Mouse (Mus musculus) testis, adult 2 months (tissue): Measurements from ENCODE around the gene Tnfrsf9. TPM values are rescaled to one million over a fixed set of nuclear protein-coding genes. Genes with fewer than 3 reads are reported as not detected.

Experiments used
- H3K27ac ChIP-seq: fragments of 200-500 bp; 2 replicates; pipeline ENCODE4 v1.5.1; 2012; ENCODE audit warnings: low read depth, low read length; ENCODE audit not compliant: control insufficient read depth, insufficient read depth
- H3K27me3 ChIP-seq: fragments of 200-500 bp; 2 replicates; pipeline ENCODE4 v1.6.1; 2012; ENCODE audit warnings: mild to moderate bottlenecking, low read length, moderate library complexity; ENCODE audit not compliant: control insufficient read depth, insufficient read depth
- H3K36me3 ChIP-seq: fragments of 200-500 bp; 2 replicates; pipeline ENCODE4 v1.6.1; 2012; ENCODE audit warnings: mild to moderate bottlenecking, low read length; ENCODE audit not compliant: control insufficient read depth, insufficient read depth
- H3K4me1 ChIP-seq: fragments of 200-500 bp; 2 replicates; pipeline ENCODE4 v1.6.1; 2012; ENCODE audit warnings: low read length; ENCODE audit not compliant: control insufficient read depth, insufficient read depth
- H3K4me3 ChIP-seq: fragments of 200-500 bp; 2 replicates; pipeline ENCODE4 v1.5.1; 2012; ENCODE audit warnings: low read depth, mild to moderate bottlenecking, low read length, moderate library complexity, mixed read lengths; ENCODE audit not compliant: control insufficient read depth
- CTCF ChIP-seq: fragments of 200-500 bp; IDR thresholded peaks from 2 replicates; pipeline ENCODE4 v1.5.1; 2012; ENCODE audit warnings: low read depth, mild to moderate bottlenecking, inconsistent platforms, low read length, moderate library complexity; ENCODE audit not compliant: control insufficient read depth, insufficient read depth, insufficient replicate concordance
- POLR2A ChIP-seq: fragments of 200-500 bp; IDR thresholded peaks from 2 replicates; pipeline ENCODE4 v1.6.1; 2012; ENCODE audit warnings: low read depth, mild to moderate bottlenecking, inconsistent platforms, low read length, moderate library complexity; ENCODE audit not compliant: control insufficient read depth
- polyA plus RNA-seq: library from polyadenylated mRNA; depleted of rRNA; stranded (reverse); fragments of >200 nt; gene quantifications from 2 replicates; pipeline ENCODE4 v1.2.3, GENCODE M21; 2012

Gene Tnfrsf9
- polyA plus RNA-seq, 1 experiment, result 3.1 TPM

DNA sequence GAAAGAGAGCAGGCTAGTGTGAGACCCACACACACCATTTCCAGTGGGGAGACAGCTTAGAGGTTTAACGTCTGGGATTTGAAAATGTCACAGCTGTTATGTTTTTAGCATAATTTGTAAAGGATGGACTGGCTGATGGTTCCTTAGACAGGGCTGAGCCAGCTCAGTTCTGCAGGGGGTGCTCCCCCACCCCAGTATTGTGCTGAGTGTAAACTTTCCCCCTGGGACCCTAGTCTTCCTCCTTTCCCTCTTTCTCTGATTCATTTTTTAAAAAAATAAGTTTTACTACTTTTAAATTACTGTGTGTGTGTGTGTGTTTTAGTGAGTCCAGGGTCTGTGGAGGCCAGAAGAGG is 42.7 kb downstream of the Tnfrsf9 start:
- Histone ChIP-seq H3K4me1 (no peaks in the 10 kb centered on the region), H3K27ac (no peak overlapping the region), H3K4me3 (no peak overlapping the region), H3K27me3 (no peaks in the 10 kb centered on the region), H3K36me3 (no peaks in the 10 kb centered on the region)
- no peak for TF ChIP-seq POLR2A
- no peak for TF ChIP-seq CTCF

DNA sequence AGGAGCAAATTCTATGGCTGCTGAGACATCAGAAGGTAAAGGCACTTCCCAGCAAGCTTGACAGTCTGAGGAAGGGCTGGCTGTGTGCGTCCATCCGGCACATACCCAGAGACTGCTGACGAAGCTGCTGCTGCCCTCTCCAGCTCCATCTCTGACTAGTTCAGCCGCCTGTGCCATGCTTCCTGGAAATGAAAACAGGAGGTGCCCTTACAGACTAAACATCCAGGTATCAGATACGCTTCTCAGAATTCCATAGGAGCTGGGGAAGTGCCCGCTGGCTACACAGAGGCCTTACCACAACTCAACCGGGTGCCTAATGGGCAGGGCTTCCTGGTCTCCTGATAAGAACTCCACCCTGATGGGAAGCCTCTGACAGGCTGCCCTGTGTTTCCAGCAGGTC is 44.2 kb downstream of the Tnfrsf9 start:
- Histone ChIP-seq H3K4me1 (no peaks in the 10 kb centered on the region), H3K27me3 (no peaks in the 10 kb centered on the region), H3K4me3 (no peak overlapping the region), H3K27ac (no peak overlapping the region), H3K36me3 (no peaks in the 10 kb centered on the region)
- no peak for TF ChIP-seq POLR2A
- TF ChIP-seq CTCF, result no peak

DNA sequence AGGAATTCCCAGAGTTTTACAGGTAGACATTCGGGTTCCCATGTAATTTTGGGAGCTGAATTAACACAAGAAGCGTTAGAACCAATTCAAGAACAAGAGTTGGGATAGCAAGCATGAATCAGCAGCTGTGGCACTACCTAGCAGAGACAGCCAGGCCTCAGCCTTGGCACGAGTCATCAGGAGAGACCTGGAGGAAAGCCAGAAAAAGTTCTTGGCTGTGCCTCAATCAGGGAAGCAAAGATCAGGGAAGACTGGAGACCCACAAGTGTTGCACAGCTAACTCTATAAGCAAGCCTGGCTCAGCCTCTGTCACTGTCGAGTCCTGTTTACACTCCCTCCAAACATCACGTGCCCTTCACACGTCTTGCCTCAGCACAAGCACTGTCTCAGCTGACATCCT is 47.9 kb downstream of the Tnfrsf9 start:
- Histone ChIP-seq H3K27ac (no peak overlapping the region), H3K4me1 (peaks cover 8% of the 10 kb centered on the region), H3K4me3 (no peak overlapping the region), H3K27me3 (no peaks in the 10 kb centered on the region), H3K36me3 (no peaks in the 10 kb centered on the region)
- no peak for TF ChIP-seq CTCF
- no peak for TF ChIP-seq POLR2A

DNA sequence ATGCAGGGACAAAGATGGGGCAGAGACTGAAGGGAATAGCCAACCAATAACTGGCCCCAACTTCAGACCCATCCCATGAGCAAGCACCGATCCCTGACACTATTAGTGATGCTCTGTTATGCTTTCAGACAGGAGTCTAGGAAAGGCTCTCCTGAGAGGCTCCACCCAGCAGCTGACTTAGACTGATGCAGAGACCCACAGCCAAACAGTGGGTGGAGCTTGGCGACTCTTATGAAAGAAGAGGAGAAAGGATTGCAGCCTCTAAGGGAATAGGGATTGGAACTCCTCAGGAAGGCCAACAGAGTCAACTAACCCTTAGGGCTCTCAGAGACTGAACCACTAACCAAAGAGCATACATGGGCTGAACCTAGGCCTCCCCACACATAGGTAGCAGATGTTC is 49.3 kb downstream of the Tnfrsf9 start:
- Histone ChIP-seq H3K27ac (no peak overlapping the region), H3K27me3 (no peaks in the 10 kb centered on the region), H3K36me3 (no peaks in the 10 kb centered on the region), H3K4me3 (no peak overlapping the region), H3K4me1 (peaks cover 16% of the 10 kb centered on the region)
- TF ChIP-seq CTCF (no peak), POLR2A (no peak)

DNA sequence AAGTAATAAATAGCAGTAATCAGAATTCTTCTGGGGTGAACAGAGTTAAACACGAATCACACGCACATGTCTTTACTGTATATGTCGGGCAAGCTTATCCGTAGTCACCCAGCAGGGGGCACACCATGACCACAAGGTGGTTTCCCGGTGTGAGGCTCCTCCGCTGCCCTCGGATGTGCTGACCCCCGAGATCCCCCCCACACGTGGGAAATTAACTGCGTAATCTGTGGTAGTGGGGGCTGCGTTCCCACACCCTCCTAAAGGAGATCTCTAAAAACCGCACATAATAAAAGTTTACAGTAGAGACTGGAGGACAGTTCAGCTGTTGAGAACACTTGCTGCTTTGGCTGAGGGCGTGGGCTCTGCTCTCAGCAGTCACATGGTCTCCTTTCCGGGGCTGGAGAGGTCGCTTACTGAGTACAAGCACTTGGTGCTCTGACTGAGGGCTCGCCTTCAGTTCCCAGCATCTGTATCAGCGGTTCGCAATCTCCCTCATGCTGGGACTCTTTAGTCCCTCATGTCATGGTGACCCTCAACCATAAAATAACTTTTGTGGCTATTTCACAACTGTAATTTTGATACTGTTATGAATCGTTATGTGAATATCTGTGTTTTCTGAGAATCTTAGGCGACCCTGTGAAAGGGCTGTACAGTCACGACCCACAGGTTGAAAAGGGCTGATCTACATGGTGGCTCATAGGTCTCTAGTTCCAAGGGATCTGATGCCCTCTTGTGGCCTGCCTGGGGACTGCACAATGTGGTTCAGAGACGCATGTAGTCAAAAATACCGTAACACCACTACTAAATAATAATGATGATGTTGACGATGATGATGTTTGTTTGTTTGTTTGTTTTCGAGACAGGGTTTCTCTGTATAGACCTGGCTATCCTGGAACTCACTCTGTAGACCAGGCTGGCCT is 50.5 kb downstream of the Tnfrsf9 start:
- TF ChIP-seq POLR2A, result no peak
- peak; percentile 82; the same call in 1 of the 2 replicates for TF ChIP-seq CTCF
- Histone ChIP-seq H3K36me3 (no peaks in the 10 kb centered on the region), H3K27me3 (no peaks in the 10 kb centered on the region), H3K27ac (no peak overlapping the region), H3K4me3 (peak overlapping the region; percentile 39), H3K4me1 (peaks cover 16% of the 10 kb centered on the region)

DNA sequence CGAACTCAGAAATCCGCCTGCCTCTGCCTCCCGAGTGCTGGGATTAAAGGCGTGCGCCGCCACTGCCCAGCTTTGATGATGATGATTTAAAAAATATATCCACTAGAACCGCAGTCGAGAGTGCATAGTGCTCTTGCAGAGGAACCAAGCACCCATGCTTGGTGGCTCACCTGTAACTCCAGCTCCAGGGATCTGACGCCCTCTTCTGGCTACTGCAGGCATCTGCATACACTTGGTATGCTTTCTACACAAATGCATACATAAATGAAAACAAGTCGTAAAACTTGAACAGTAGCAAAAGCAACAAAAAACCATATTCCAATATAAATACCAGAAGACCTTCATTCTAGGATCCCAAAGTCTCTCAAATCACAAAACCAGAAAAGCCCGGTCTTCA is 51.2 kb downstream of the Tnfrsf9 start:
- Histone ChIP-seq H3K4me1 (peaks cover 16% of the 10 kb centered on the region), H3K27me3 (no peaks in the 10 kb centered on the region), H3K4me3 (no peak overlapping the region), H3K36me3 (no peaks in the 10 kb centered on the region), H3K27ac (no peak overlapping the region)
- TF ChIP-seq POLR2A, result no peak
- TF ChIP-seq CTCF, result peak; percentile 45; the same call in 1 of the 2 replicates

DNA sequence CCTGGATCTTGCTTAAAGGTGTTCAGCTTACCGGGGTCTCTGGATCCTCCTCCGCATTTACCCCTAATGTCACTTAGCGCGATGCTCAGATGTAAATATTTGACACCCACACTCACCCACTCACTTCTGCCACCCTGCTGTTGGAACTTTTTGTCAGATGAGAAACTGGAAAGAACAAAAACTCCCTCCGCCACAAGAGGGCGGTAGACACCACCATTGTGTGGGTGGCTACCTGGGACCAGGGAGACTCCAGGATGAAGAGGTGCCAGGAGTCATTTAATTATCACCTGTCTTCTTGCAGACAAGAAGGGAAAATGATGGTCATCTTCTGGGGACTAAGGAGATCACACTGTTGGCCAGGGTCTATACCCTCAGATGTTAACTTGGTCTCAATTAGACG is 52.2 kb downstream of the Tnfrsf9 start:
- no peak overlapping the region for H3K4me3 ChIP-seq
- TF ChIP-seq POLR2A (no peak), CTCF (peak; percentile 76)
- H3K4me1 ChIP-seq, result peaks cover 16% of the 10 kb centered on the region
- no peak overlapping the region for H3K27ac ChIP-seq
- no peaks in the 10 kb centered on the region for H3K27me3 ChIP-seq
- H3K36me3 ChIP-seq, result no peaks in the 10 kb centered on the region
